Mouse (Mus musculus) cortical plate, adult 2 months (tissue): ENCODE data around the gene Alox5ap.

Source experiments
- CTCF ChIP-seq: fragments of 200-500 bp; IDR thresholded peaks from 2 replicates; pipeline ENCODE4 v1.5.1; 2011; ENCODE audit warnings: mild to moderate bottlenecking, control low read depth, low read length; ENCODE audit not compliant: insufficient read depth; ENCODE audit errors: extremely low read depth
- POLR2A ChIP-seq: fragments of 200-500 bp; IDR thresholded peaks from 2 replicates; pipeline ENCODE4 v1.6.1; 2011; ENCODE audit warnings: mild to moderate bottlenecking, low read length, control low read depth; ENCODE audit not compliant: insufficient read depth; ENCODE audit errors: extremely low read depth

- TF ChIP-seq CTCF (no peak), POLR2A (no peak)
Observed at GRCm38 (mm10) chr5:149267493-149267892, 2.9 kb downstream of the Alox5ap start.
